Mouse (Mus musculus): ENCODE results near the gene Skor1.

DNA sequence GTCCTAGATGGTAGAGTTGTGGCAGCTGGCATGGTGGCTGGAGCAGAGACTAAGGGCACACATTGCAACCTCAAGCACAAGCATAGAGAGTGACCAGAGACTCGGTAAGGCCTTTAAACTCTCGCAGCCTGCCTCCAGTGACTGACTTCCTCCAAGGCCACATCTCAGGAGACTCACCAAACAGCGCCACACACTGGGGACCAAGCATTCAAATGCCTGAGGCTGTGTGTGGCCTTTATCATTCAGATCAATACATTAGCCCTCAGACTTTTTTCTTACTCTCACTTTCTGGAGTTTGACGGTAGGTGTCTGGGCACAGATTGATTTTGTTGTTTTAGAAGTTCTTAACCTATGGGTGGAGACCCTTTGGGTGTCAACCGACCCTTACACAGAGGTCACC lies 30.4 kb downstream of the Skor1 start:
- no peak for TF ChIP-seq EP300 (IDR thresholded peaks at IDR 0.05; ENCODE audit: low read depth)
- 0 out of 2 replicates have a peak, but pooled peaks have one; percentile 2 for TF ChIP-seq CTCF (IDR thresholded peaks at IDR 0.05; ENCODE audit: low read depth)

Measured in liver, postnatal 0 days (tissue).